Mouse (Mus musculus): Measurements from ENCODE around the gene Uaca.

The Uaca gene

GRCm38 (mm10) chr9:60794210-60794840 lies at the start of gene Uaca:
Uaca (plus strand) TSS chr9:60794542.
- DNase-seq (ENCODE audit: low read depth, low spot score): peak; percentile 70

DNA sequence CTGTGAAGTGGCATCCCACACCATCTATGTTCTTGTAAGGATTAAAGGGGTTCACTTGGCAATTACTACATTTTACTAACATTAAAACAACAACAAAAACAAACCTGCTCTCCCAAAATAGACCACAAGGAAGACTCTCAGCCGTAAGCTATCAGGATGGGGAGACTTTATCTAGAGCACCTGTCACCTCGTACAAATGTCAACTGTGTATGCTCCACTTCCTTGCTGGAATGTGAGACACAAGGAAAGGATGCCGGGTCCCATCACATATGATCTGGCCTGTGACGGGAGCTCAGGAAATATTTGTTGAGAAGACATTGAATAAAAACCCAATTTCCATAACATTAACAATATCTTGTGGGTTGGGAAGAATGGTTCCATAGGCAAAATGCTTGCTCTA lies 49.4 kb upstream of the Uaca start:
- no peak for DNase-seq (ENCODE audit: low read depth, low spot score)

DNA sequence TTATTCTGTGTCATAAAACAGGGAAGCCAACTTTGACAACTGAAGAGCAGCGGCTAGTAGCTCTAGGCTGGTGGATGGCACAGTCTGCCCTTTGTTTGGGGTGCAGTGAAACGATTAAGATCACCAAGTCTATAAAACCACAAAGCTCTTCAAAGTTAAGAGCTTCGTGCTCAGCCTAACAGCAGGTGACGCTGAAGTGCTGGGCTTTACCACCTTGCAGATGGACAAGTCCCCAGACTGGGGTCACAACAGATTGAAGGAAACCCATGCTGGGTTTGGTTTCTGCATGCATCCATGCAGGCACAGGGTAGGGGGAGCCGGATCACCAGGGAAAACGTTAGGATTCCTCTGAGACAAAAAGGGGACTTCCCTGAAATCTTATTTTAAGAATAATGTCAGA lies 47.8 kb upstream of the Uaca start:
- DNase-seq (ENCODE audit: low read depth, low spot score): no peak

- DNase-seq (ENCODE audit: low read depth, low spot score): no peak
These were observed 46.7 kb upstream of the Uaca start for GRCm38 (mm10) chr9:60747672-60748071.

GRCm38 (mm10) chr9:60748191-60748590 lies 46.2 kb upstream of the Uaca start:
- no peak for DNase-seq (ENCODE audit: low read depth, low spot score)

GRCm38 (mm10) chr9:60749105-60749504 lies 45.2 kb upstream of the Uaca start:
- no peak for DNase-seq (ENCODE audit: low read depth, low spot score)

DNA sequence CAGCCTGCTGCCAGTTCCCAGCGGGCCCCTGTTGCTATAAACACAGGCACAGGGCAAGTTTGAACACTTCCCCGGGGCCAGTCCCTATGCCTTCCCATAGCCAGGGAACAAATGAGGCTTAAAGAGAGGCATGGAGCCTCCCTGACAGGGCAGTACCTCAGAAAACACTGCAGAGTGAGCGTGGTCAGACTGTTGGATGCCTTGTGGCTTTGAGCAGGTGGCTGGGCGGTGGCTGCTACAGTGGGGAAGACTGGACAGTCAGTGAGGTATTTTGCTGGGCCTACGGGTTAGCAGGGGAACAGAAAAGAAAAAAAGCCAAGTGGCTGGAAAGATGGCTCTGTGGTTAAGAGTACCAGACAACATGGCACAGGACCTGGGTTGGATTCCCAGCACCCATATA lies 43.2 kb upstream of the Uaca start:
- no peak for DNase-seq (ENCODE audit: low read depth, low spot score)

DNA sequence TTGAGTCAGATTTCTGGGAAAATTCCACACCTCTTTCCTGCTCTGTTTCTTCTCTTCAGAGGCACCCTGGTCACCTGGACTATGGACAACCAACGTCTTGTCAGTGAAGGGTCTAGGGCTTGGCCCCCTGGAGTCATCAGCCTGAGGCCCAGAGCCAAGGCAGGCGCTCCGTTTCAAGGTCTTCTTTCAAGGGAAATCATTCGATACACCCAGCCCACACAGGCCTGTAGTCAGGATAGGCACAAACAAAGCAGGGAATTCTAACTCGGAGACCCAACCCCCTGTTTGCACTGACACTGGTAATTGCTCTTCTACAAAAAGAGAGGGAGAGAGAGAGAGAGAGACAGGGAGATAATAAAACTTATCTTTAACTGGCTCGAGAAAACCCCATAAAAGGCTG lies 42.4 kb upstream of the Uaca start:
- no peak for DNase-seq (ENCODE audit: low read depth, low spot score)

DNA sequence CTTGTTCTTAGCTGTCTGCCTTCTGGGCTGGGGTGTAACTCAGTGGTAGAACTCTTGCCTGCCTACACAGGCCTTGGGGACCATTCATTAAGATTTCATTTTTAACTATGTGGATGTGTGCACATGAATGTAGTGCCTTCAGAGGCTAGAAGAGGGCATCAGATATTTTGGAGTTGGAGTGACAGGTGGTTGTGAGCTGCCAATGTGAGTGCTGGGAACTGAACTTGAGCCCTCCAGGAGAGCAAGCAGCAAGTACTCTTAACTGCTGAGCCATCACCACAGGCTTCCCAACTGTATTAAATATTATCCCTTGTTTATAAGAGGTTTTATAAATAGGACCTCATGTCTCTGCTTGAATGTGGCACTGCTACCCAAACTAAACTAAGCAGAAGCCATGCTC lies 41.7 kb upstream of the Uaca start:
- DNase-seq (ENCODE audit: low read depth, low spot score): no peak

- DNase-seq (ENCODE audit: low read depth, low spot score): peak; percentile 59
These were observed 38.1 kb upstream of the Uaca start for GRCm38 (mm10) chr9:60756258-60756657.

DNA sequence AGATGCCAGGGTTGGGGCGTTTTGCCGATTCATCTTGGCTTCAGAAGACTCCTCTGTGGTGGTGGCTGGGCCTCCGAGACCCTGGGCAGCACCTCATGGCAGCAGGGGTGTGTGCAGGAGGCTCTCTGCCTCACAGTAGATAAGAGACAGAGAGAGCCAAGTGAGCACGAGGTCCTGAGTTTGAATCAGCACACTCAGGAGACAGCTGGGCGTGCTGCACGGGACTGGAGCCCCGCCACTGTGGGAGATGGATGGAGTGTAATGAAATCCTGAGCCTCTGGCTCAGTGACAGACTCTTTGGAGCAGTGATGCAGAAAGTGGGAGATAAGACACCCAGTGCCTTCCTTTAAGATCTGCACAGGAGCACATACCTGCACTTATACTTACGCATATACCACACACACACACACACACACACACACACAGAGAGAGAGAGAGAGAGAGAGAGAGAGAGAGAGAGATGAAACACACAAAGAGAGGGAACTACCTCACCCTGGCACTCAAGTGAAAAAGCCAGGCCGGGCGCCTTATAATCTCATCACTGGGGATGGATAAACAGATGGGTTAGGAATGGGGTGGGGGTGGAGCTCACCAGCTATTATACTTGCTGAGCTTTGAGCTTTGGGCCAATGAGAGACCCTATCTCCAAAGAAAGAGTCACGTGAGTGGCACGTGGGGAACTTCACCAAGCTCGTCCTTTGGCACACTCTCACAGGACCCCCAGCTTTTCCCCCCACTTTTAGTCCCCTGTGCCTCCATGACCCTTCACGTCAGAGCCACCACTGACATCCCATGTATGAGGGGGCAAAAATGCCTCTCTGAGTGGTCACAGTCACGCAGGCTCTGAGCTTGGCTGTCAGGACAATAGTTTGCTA lies 37.2 kb upstream of the Uaca start:
- DNase-seq (ENCODE audit: low read depth, low spot score): no peak

DNA sequence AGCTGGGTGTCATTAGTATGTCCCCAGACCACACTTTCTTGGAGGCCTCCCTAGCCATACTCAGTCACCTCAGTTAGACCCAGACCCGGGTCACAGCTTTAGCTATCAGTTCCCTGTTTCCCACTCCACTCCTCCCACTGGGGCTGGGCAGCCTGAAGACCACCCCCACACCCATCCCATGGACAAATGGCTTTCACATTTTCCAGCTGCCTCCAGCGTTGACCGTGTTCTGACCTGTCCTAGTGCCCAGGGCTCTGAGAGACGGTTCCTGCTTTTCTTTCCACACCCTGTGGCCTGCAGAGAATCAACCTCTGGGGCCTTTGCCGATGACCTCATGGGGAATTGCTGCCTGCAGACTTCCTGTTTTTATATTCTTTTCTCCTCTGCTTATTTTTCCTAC lies 36.5 kb upstream of the Uaca start:
- no peak for DNase-seq (ENCODE audit: low read depth, low spot score)

DNA sequence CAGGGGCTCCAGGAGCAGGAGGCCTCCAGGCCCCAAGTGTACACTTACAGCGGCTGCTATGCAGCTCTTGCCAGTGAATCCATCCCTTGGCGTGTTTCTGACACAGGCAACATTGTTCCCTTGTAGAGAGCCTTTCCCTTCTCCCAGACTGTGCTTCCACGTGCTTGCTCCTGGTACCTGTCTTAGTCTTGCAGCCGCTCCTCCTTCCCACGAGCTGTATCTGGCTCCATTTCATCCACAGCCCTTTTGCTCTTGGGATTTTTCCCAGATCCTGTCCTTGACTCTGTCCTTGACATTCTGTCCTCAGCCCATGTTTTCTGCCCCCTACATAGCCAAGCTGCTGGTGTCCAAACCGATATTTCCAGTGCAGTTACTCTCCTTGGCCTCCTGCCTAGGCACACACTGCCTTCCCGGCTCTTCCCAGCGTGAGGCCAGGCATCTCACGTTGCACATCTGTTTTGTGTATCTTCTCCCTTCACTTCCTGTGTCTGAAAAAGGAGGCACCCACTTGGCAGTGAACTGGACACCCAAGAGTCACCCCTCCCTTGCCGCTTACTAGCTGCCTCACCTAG lies 34.8 kb upstream of the Uaca start:
- no peak for DNase-seq (ENCODE audit: low read depth, low spot score)

DNA sequence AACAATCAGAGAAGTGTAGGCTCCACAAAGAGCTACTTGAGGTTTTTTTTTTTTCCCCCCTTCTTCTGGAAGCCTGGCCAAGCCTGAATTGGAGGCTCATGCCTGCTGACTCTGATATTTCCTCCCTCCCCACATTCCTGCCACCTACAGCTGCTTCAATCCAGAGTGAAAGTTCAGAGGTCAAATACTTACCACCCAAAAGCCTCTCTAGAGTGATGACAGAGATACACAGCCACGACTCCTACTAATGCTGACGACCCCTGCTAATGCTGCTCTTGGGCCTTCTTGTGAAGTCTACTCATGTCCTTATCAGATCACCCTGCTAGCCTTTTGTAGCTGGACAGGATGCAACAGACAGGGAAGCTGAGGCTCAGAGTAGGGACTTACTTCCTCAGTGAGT lies 29.2 kb upstream of the Uaca start:
- no peak for DNase-seq (ENCODE audit: low read depth, low spot score)

- DNase-seq (ENCODE audit: low read depth, low spot score): no peak
These were observed 25.9 kb upstream of the Uaca start for GRCm38 (mm10) chr9:60768393-60768792.

DNA sequence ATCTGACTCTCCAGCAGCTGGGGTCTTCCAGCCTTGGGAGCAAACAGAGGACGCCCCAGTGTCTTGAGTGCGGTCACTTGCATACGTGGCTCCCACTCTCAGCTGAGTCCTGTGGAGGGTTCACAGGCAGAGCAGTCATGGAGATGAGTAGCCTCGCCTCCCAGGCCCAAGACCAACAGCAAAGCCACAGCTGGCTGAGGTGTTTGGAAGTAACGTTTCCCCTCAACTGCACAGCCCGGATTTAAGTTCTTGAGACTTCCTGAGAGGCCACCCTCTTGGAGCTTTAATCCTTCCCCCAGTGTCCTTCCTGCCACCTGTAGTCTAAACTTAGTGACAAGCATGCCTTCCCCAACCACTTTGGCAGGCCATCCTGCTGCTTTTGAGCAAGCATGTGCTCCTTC lies 24.6 kb upstream of the Uaca start:
- DNase-seq (ENCODE audit: low read depth, low spot score): no peak

DNA sequence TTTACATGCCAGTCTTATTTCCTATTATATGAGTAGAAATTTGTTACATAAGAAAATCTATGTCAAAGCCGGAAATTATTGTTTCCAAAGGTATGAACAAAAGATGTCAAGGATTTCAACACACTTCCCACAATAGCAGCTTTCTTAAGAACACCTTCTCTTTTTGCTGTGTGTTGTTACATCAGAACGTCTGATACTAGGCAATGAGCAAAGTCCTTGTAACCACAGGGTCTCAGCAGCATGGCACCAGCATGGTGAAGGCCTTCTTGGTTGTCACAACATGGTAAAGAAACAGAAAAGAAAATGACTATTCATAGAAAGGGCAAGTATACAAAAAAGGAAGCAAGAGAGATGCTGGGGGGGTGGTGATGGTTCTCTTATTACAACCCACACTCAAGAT lies 20.6 kb upstream of the Uaca start:
- DNase-seq (ENCODE audit: low read depth, low spot score): no peak

GRCm38 (mm10) chr9:60776899-60777298 lies 17.4 kb upstream of the Uaca start:
- no peak for DNase-seq (ENCODE audit: low read depth, low spot score)

- no peak for DNase-seq (ENCODE audit: low read depth, low spot score)
These were observed 12.1 kb upstream of the Uaca start for GRCm38 (mm10) chr9:60782057-60782789.

DNA sequence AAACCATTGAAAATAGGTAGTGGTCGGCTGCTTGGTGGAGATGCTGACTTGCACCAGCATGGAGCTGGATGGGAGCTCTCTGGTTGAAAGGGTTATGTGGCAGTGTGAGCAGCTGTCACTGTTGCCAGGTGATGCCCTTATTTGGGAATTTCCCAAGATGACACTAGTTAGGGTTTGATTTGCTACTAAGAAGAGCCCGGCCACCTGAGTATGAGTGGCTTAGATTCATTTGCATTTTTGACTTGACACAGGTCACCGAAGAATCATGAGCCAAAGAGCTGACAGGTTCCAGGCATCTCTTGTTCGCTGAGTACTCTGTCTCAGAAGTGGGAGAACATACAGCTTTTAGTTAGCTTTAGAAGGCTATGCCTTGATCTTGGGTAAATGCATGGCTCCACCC lies 9.3 kb upstream of the Uaca start:
- DNase-seq (ENCODE audit: low read depth, low spot score): no peak

DNA sequence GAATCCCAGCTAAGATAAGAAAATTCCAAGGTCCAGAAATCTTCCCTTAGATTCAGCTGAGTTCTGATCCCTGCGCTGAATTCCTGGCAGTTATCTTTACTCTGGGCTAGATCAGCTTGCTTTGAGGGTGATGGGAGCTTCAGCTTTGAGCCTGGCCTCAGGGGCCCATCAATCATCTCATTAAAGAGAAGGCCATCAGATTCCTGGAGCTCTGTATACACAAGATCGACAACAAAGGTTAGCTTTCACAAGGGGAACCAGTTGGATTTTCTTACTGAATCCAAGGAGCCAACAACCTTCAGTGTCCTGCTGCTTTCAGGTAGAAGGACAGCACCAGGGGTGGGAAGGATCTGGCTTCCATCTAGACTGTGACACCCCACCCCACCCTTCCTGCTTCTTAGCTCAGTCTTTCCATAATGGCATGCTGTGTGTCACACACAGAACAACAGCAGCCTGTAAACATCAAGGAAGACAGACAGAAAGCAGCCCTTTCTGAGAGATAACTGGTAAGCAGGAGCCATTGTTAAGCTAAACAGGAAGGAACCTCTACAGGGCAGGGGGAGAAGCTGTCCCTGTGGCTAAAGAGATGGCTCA lies 6.7 kb upstream of the Uaca start:
- DNase-seq (ENCODE audit: low read depth, low spot score): no peak

GRCm38 (mm10) chr9:60790282-60790681 lies 4.1 kb upstream of the Uaca start:
- no peak for DNase-seq (ENCODE audit: low read depth, low spot score)
